ENCODE assay signal across 8 mouse cellular contexts in the genomic region with DNA sequence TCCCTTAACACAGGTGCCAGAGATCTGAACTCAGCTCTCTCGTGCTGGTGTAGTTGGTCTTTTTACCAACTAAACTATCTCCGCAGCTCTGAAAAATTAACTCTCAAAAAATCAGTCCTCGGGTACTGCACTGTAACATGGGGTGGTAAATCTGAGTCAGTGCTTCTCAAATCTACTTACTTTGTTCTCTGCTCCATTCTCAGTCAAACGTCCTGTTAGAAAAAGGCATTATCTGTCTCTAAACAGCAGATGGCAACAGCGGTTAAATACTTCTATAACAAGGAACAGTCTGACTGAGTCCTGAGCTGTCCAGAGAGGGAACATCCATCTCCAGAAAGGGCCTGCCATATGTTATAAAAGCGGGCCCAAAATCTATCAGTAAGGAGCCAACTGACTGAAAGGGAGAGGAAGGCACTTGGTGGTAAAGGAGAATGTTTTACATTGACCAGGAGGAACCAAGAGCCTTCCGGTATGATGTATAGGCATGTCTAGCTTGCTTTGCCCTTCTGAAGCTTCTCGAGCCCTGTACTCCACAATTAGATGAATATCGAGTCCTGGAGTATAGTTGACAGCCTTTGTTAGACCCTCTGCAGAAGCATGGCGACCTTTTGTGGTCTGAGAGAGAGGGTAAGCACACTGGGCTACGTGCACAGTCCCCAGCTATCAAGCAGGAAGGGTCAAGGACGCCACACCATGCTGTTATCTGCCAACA. TPM values are rescaled to one million over a fixed set of nuclear protein-coding genes. Genes with fewer than 3 reads are reported as not detected.
DNase-seq lines count a peak whose midpoint lies in the region; ATAC-seq and TF ChIP-seq lines count a peak whose summit lies in the region.
"Not testable (repeated sequence)": the region's sequence is repeated elsewhere in the genome, so short reads cannot be mapped to it uniquely, and the experiment has no call there.

Gene Mthfs, plus strand, starts transcription at position 324 of the 712 bp plus-strand sequence.

- not testable (repeated sequence) for DNase-seq in CH12.LX (ENCODE audit: extremely low read depth); forebrain, embryonic 10.5 days (ENCODE audit: extremely low spot score, low spot score); left cerebral cortex, postnatal 10 days (ENCODE audit: extremely low spot score in 1 of 2, low spot score in 2 of 2)
- peak; percentile 9 for DNase-seq in lung, postnatal 0 days (ENCODE audit: low spot score)

- not testable (repeated sequence) for TF ChIP-seq RAD21 in CH12.LX (IDR thresholded peaks at IDR 0.05; ENCODE audit: low read depth, low read length)

- TF ChIP-seq EP300 in CH12.LX (IDR thresholded peaks at IDR 0.05; ENCODE audit: low read length); lung, postnatal 0 days (IDR thresholded peaks at IDR 0.05): not testable (repeated sequence)

- H3K36me3 ChIP-seq in CH12.LX (replicated peaks in 1 of 2; ENCODE audit: control insufficient read depth in 1 of 2, insufficient read depth in 1 of 2, low read length in 1 of 2) = peaks cover 0 to 10% of the 10 kb centered on the region in 2 experiments
- H3K36me3 ChIP-seq in forebrain, embryonic 10.5 days (replicated peaks); heart, embryonic 12.5 days; intestine, embryonic 15.5 days; lung, postnatal 0 days (ENCODE audit: insufficient read depth, low read length); neural tube, embryonic 14.5 days (ENCODE audit: control insufficient read depth, insufficient read depth, low read length): not testable (repeated sequence)

- peak within 1 kb of the TSS; percentile 94 for H3K27ac ChIP-seq in CH12.LX (ENCODE audit: insufficient read depth, low read depth)
- H3K27ac ChIP-seq in forebrain, embryonic 10.5 days = peak within 1 kb of the TSS; percentile 81
- peak within 1 kb of the TSS; percentile 78 for H3K27ac ChIP-seq in heart, embryonic 12.5 days (ENCODE audit: poor library complexity, severe bottlenecking)
- H3K27ac ChIP-seq in intestine, embryonic 15.5 days = peak within 1 kb of the TSS; percentile 75
- H3K27ac ChIP-seq in lung, postnatal 0 days (ENCODE audit: low read length) = not testable (repeated sequence)
- H3K27ac ChIP-seq in neural tube, embryonic 14.5 days (ENCODE audit: low read depth, low read length) = peak within 1 kb of the TSS; percentile 72; the same call in 1 of the 2 replicates

- WGBS in forebrain, embryonic 10.5 days = 32% methylated on average over 9 of the region's 12 CpGs
- 25% methylated on average over 9 of the region's 12 CpGs for WGBS in heart, embryonic 12.5 days
- WGBS in intestine, embryonic 15.5 days = 20% methylated on average over 9 of the region's 12 CpGs
- WGBS in lung, postnatal 0 days = 18% methylated on average over 9 of the region's 12 CpGs
- WGBS in neural tube, embryonic 14.5 days = 25% methylated on average over 9 of the region's 12 CpGs

- H3K27me3 ChIP-seq in CH12.LX (replicated peaks); forebrain, embryonic 10.5 days (ENCODE audit: poor library complexity, severe bottlenecking); heart, embryonic 12.5 days (replicated peaks); intestine, embryonic 15.5 days (replicated peaks); lung, postnatal 0 days (replicated peaks; ENCODE audit: insufficient read depth, low read length); neural tube, embryonic 14.5 days (ENCODE audit: control insufficient read depth, insufficient read depth, low read length): not testable (repeated sequence)

- peak within 1 kb of the TSS; percentile 87 for H3K9ac ChIP-seq in CH12.LX (ENCODE audit: insufficient read depth, low read depth)
- H3K9ac ChIP-seq in heart, embryonic 12.5 days = 0 out of 2 replicates have a peak within 1 kb of the TSS, but pooled peaks have one; percentile 48
- H3K9ac ChIP-seq in intestine, embryonic 15.5 days; lung, postnatal 0 days (replicated peaks; ENCODE audit: low read depth); neural tube, embryonic 14.5 days (replicated peaks; ENCODE audit: low read depth, low read length): not testable (repeated sequence)

- not testable (repeated sequence) for TF ChIP-seq POLR2A in CH12.LX (IDR thresholded peaks at IDR 0.05; ENCODE audit: low read depth, low read length)

- peak within 1 kb of the TSS; percentile 97 for H3K4me2 ChIP-seq in CH12.LX (ENCODE audit: insufficient read depth, low read depth, poor library complexity, severe bottlenecking)
- H3K4me2 ChIP-seq in heart, embryonic 12.5 days = peak within 1 kb of the TSS; percentile 62
- H3K4me2 ChIP-seq in intestine, embryonic 15.5 days (replicated peaks) = peak within 1 kb of the TSS; percentile 50
- peak within 1 kb of the TSS; percentile 41; the same call in 1 of the 2 replicates for H3K4me2 ChIP-seq in lung, postnatal 0 days (replicated peaks; ENCODE audit: low read depth, low read length)
- H3K4me2 ChIP-seq in neural tube, embryonic 14.5 days (ENCODE audit: low read depth, low read length) = peak within 1 kb of the TSS; percentile 35

- in situ Hi-C loops in CH12.LX (cut with MboI; ENCODE audit: low pct_ligation_motif_present, low pct_unique_long_range_greater_than_20kb, low sequenced_read_pairs) = not testable (repeated sequence)

- ATAC-seq in cerebellum, adult (ENCODE audit: insufficient number of reproducible peaks, low FRiP score, low TSS enrichment) = peak; percentile 52
- peak; percentile 69 for ATAC-seq in heart, embryonic 12.5 days (ENCODE audit: insufficient number of reproducible peaks, low FRiP score)
- peak; percentile 58 for ATAC-seq in intestine, embryonic 15.5 days
- peak; percentile 58 for ATAC-seq in lung, postnatal 0 days
- peak; percentile 79 for ATAC-seq in neural tube, embryonic 14.5 days (ENCODE audit: low read depth)

- not testable (repeated sequence) for H3K9me3 ChIP-seq in CH12.LX (replicated peaks; ENCODE audit: low read length); forebrain, embryonic 10.5 days; heart, embryonic 12.5 days (replicated peaks); intestine, embryonic 15.5 days; lung, postnatal 0 days (ENCODE audit: low read length); neural tube, embryonic 14.5 days (ENCODE audit: control insufficient read depth, low read length)

- intact Hi-C loops in left cerebral cortex, postnatal 10 days (cut with DNase I) = not testable (repeated sequence)

- H3K4me1 ChIP-seq in CH12.LX (ENCODE audit: control insufficient read depth in 1 of 2, insufficient read depth in 2 of 2); forebrain, embryonic 10.5 days; heart, embryonic 12.5 days (replicated peaks); intestine, embryonic 15.5 days (replicated peaks); lung, postnatal 0 days (ENCODE audit: insufficient read depth, low read depth, low read length); neural tube, embryonic 14.5 days (ENCODE audit: control insufficient read depth, insufficient read depth, low read length): not testable (repeated sequence)

- dilution Hi-C loops in CH12.LX (cut with MboI; ENCODE audit: extremely low pct_ligation_motif_present, extremely low pct_unique_long_range_greater_than_20kb, low sequenced_read_pairs) = not testable (repeated sequence)

- H3K4me3 ChIP-seq in CH12.LX (replicated peaks in 1 of 3; ENCODE audit: low read depth in 2 of 3, low read length in 2 of 3, poor library complexity in 1 of 3) = peak within 1 kb of the TSS; percentile 40 to 62 (median 53)
- peak within 1 kb of the TSS; percentile 42 for H3K4me3 ChIP-seq in forebrain, embryonic 10.5 days
- peak within 1 kb of the TSS; percentile 44 for H3K4me3 ChIP-seq in heart, embryonic 12.5 days
- H3K4me3 ChIP-seq in intestine, embryonic 15.5 days (replicated peaks) = peak within 1 kb of the TSS; percentile 22
- H3K4me3 ChIP-seq in lung, postnatal 0 days (ENCODE audit: low read depth, low read length) = peak within 1 kb of the TSS; percentile 24
- peak within 1 kb of the TSS; percentile 18 for H3K4me3 ChIP-seq in neural tube, embryonic 14.5 days (ENCODE audit: low read depth, low read length)

- H3K79me2 ChIP-seq in CH12.LX (replicated peaks; ENCODE audit: control insufficient read depth, extremely low read depth, insufficient read depth, poor library complexity, severe bottlenecking) = peaks cover 18% of the 10 kb centered on the region

- TF ChIP-seq CTCF in CH12.LX (conservative IDR thresholded peaks at IDR 0.05 in 1 of 2, IDR thresholded peaks at IDR 0.05 in 1 of 2; ENCODE audit: low read depth in 2 of 2, low read length in 2 of 2) = not testable (repeated sequence)
- TF ChIP-seq CTCF in lung, postnatal 0 days (IDR thresholded peaks at IDR 0.05) = peak; percentile 38

RNA-seq across cellular contexts. Expression of gene Mthfs, which starts in this region (rescaled TPM):
- 25.5 and 29.9 TPM in 2 replicates for total RNA-seq in CH12.LX (2012; rRNA removed)
- 30.5 and 30.9 TPM in 2 replicates for total RNA-seq in CH12.LX (2014; rRNA removed)
- polyA plus RNA-seq in CH12.LX (2012; ENCODE audit: insufficient read length, low read depth) = 48.9 and 52.0 TPM in 2 replicates
- 15.5 and 15.6 TPM in 2 replicates for polyA plus RNA-seq in forebrain, embryonic 10.5 days (2016; fragmentation: Nextera tagmentation; extraction: Ambion mirVana)
- 15.3 and 16.2 TPM in 2 replicates for polyA plus RNA-seq in heart, embryonic 12.5 days (2016; fragmentation: Nextera tagmentation; extraction: Ambion mirVana)
- polyA plus RNA-seq in intestine, embryonic 15.5 days (2015; fragmentation: Nextera tagmentation; extraction: Ambion mirVana) = 31.0 and 33.3 TPM in 2 replicates
- total RNA-seq in left cerebral cortex, postnatal 10 days (2021) = 10 to 100 TPM; 32.9 to 39.0 TPM
- polyA plus RNA-seq in lung, postnatal 0 days (2015; fragmentation: Nextera tagmentation; extraction: Ambion mirVana) = 38.3 and 42.6 TPM in 2 replicates
- 16.4 and 18.6 TPM in 2 replicates for polyA plus RNA-seq in neural tube, embryonic 14.5 days (2014; fragmentation: Nextera tagmentation; extraction: Ambion mirVana)

Comparison
In these comparisons a context has a peak if more than half of its experiments do, and no peak if none do; other contexts are left out.
1. H3K4me2 ChIP-seq: peak in every context shown above with its lines; median percentile 97 in CH12.LX; 62 in heart, embryonic 12.5 days; 50 in intestine, embryonic 15.5 days; 41 in lung, postnatal 0 days; 35 in neural tube, embryonic 14.5 days.